Mouse (Mus musculus): ENCODE data around the gene Higd2a. TPM values are rescaled to one million over a fixed set of nuclear protein-coding genes. Genes with fewer than 3 reads are reported as not detected.
"Not testable (repeated sequence)": the region's sequence is repeated elsewhere in the genome, so short reads cannot be mapped to it uniquely, and the experiment has no call there.

The Higd2a gene
- polyA plus RNA-seq, 1 experiment from 2014 or later: 205 TPM

DNA sequence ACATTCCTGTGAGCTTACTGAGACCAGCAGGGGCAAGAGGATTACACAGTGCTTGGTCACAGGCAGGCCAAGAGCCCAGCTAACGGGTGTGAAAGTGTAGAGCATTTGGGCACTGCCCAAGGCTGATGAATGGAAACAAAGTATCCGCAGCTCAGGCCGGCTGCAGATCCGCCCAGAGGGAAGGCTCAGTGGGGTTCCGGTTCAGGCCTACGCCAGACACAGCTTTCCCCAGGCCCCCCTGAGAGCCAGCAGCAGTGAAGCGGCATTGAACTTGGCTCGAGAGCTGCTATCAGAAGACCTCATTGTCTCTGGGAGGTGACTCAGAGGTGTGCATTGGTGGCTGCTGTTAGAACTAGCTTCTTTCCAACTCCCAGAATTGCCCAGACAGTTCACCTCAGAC, 18.7 kb downstream of the Higd2a start:
- no peaks in the 10 kb centered on the region for H3K9me3 ChIP-seq (replicated peaks)

DNA sequence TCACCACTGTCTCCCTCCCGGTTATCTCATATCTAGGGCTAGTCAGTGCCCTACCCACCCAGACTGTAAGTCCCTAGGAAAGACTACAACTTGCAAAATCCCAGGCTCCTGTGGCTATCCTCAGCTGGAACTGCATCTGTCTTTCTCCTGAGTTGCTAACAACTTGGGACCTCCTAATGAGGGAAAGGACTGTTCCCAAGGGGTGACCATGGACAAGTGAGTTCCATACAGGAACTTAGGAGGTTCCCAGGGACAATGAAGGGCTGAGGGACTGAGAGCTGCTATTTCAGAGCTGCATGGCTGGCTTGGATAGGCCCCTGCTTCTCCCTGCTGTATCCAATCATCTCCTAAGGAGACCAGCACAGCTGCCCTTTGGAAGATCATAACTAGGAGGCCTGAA, 19.3 kb downstream of the Higd2a start:
- Histone ChIP-seq H3K27me3 (no peaks in the 10 kb centered on the region), H3K4me3 (replicated peaks) (no peak overlapping the region), H3K9me3 (replicated peaks) (no peaks in the 10 kb centered on the region), H3K27ac (no peak overlapping the region), H3K36me3 (no peaks in the 10 kb centered on the region), H3K4me2 (peak overlapping the region; percentile 24; the same call in 1 of the 2 replicates), H3K4me1 (peaks cover 26% of the 10 kb centered on the region), H3K9ac (no peak overlapping the region)
- WGBS: 41% methylated on average over 1 of the region's 1 CpGs
- ATAC-seq (replicated peaks; ENCODE audit: low FRiP score): no peak

More for the DNA sequence above, 18.7 kb downstream of the Higd2a start:
- no peak for ATAC-seq (replicated peaks; ENCODE audit: low FRiP score)
- H3K27ac ChIP-seq: no peak overlapping the region
- H3K36me3 ChIP-seq: no peaks in the 10 kb centered on the region
- no peaks in the 10 kb centered on the region for H3K27me3 ChIP-seq
- H3K4me1 ChIP-seq: peaks cover 26% of the 10 kb centered on the region
- H3K4me3 ChIP-seq (replicated peaks): no peak overlapping the region
- peak overlapping the region; percentile 24 for H3K4me2 ChIP-seq
- WGBS: 48% methylated on average over 8 of the region's 8 CpGs
- no peak overlapping the region for H3K9ac ChIP-seq

GRCm38 (mm10) chr13:54610613-54610971, 20.6 kb downstream of the Higd2a start:
- ATAC-seq (replicated peaks; ENCODE audit: low FRiP score): peak; percentile 27
- Histone ChIP-seq H3K4me1 (peaks cover 26% of the 10 kb centered on the region), H3K27me3 (no peaks in the 10 kb centered on the region), H3K9me3 (replicated peaks) (no peaks in the 10 kb centered on the region), H3K36me3 (no peaks in the 10 kb centered on the region), H3K9ac (peak overlapping the region; percentile 78), H3K4me3 (replicated peaks) (peak overlapping the region; percentile 79), H3K27ac (peak overlapping the region; percentile 84), H3K4me2 (peak overlapping the region; percentile 98)
- WGBS: 9% methylated on average over 13 of the region's 13 CpGs

DNA sequence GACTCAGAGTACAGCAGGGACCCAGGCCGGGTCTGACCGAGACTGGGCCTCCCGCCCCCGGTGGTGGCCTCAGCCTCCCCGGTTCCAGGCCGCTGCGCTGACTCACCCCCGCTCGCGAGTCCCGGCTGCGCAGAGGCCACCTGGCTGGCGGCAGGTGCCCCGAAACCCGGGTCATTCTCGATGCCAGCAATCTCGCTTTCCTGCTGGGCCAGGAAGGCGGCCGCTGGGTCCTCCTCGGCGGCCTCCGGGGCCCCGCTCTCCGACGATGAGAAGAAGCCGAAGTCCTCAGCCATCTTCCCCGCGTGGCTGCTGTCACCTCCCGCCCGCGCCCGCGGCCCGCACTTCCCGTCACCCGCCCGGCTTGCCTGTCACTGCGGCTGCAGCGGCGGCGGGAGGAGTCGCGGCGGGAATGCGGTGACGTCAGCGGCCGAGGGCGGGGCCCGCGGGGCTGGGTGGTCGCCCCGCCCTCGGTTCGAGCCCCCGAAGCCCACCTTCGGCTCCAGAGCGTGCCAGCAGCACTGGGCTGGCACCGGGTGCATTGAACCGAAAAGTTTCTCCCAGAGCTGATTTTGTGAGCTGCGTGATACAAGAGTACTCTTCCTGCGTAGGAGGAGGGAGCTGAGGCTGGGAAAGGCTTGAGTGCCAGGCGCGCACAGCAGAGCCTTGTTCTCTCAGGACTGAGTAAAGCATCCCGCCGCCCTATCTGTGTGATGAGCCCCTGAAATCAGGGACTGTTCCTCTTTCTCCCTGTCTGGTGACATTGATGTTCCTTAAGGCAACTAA, 21.2 kb downstream of the Higd2a start, which contains the start of gene Cltb:
TSS of gene Cltb (minus strand) at position 373 of the 783 bp plus-strand sequence.
- Histone ChIP-seq H3K36me3 (no peaks in the 10 kb centered on the region), H3K27ac (peak within 1 kb of the TSS; percentile 84), H3K4me2 (peak within 1 kb of the TSS; percentile 98), H3K9me3 (replicated peaks) (no peaks in the 10 kb centered on the region), H3K4me3 (replicated peaks) (peak within 1 kb of the TSS; percentile 79), H3K4me1 (peaks cover 26% of the 10 kb centered on the region), H3K27me3 (no peaks in the 10 kb centered on the region), H3K9ac (peak within 1 kb of the TSS; percentile 78)
- ATAC-seq (replicated peaks; ENCODE audit: low FRiP score): peak; percentile 73
- under 1% methylated on average over 66 of the region's 66 CpGs for WGBS

DNA sequence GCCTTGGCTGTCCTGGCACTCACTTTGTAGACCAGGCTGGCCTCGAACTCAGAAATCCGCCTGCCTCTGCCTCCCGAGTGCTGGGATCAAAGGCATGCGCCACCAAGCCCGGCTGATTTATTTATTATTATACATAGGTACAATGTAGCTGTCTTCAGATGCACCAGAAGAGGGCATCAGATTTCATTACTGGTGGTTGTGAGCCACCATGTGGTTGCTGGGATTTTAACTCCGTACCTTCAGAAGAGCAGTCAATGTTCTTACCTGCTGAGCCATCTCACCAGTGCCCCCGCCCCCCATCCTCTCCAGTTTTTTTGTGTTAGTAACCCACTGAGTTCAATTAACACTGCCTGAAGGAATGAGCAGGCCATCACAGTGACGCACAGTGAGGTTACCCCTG, 23.1 kb downstream of the Higd2a start:
- not testable (repeated sequence) for H3K4me2 ChIP-seq; H3K9ac ChIP-seq; ATAC-seq (replicated peaks; ENCODE audit: low FRiP score); H3K4me3 ChIP-seq (replicated peaks); H3K27me3 ChIP-seq; H3K36me3 ChIP-seq; H3K27ac ChIP-seq; H3K9me3 ChIP-seq (replicated peaks)
- H3K4me1 ChIP-seq: peaks cover 26% of the 10 kb centered on the region
- WGBS: 85% methylated on average over 8 of the region's 8 CpGs

- no peaks in the 10 kb centered on the region for H3K9me3 ChIP-seq (replicated peaks)
- ATAC-seq (replicated peaks; ENCODE audit: low FRiP score): no peak
Measured at GRCm38 (mm10) chr13:54616307-54616706, 26.3 kb downstream of the Higd2a start.

GRCm38 (mm10) chr13:54616998-54617397, 27.0 kb downstream of the Higd2a start:
- Histone ChIP-seq H3K9ac (no peak overlapping the region), H3K9me3 (replicated peaks) (no peaks in the 10 kb centered on the region), H3K27me3 (no peaks in the 10 kb centered on the region), H3K4me2 (no peak overlapping the region), H3K36me3 (no peaks in the 10 kb centered on the region), H3K4me3 (replicated peaks) (no peak overlapping the region), H3K27ac (no peak overlapping the region), H3K4me1 (0 out of 2 replicates have a peak, but pooled peaks cover 4% of the 10 kb centered on the region)
- ATAC-seq (replicated peaks; ENCODE audit: low FRiP score): no peak
- 60% methylated on average over 6 of the region's 6 CpGs for WGBS

More at GRCm38 (mm10) chr13:54616307-54616706, 26.3 kb downstream of the Higd2a start:
- Histone ChIP-seq H3K4me3 (replicated peaks) (no peak overlapping the region), H3K4me2 (no peak overlapping the region), H3K9ac (no peak overlapping the region), H3K4me1 (peaks cover 8% of the 10 kb centered on the region), H3K27ac (no peak overlapping the region), H3K36me3 (no peaks in the 10 kb centered on the region), H3K27me3 (no peaks in the 10 kb centered on the region)
- WGBS: 77% methylated on average over 8 of the region's 8 CpGs

GRCm38 (mm10) chr13:54621155-54621932, 31.3 kb downstream of the Higd2a start, which contains the start of gene Faf2:
Gene Faf2, plus strand, starts transcription at chr13:54621784.
- peak within 1 kb of the TSS; percentile 89 for H3K27ac ChIP-seq
- H3K4me1 ChIP-seq: peaks cover 20% of the 10 kb centered on the region
- WGBS: 11% methylated on average over 44 of the region's 44 CpGs
- H3K9ac ChIP-seq: peak within 1 kb of the TSS; percentile 97
- H3K4me3 ChIP-seq (replicated peaks): peak within 1 kb of the TSS; percentile 94
- no peaks in the 10 kb centered on the region for H3K9me3 ChIP-seq (replicated peaks)
- no peaks in the 10 kb centered on the region for H3K27me3 ChIP-seq
- ATAC-seq (replicated peaks; ENCODE audit: low FRiP score): peak; percentile 97
- H3K4me2 ChIP-seq: peak within 1 kb of the TSS; percentile 79
- H3K36me3 ChIP-seq: no peaks in the 10 kb centered on the region

DNA sequence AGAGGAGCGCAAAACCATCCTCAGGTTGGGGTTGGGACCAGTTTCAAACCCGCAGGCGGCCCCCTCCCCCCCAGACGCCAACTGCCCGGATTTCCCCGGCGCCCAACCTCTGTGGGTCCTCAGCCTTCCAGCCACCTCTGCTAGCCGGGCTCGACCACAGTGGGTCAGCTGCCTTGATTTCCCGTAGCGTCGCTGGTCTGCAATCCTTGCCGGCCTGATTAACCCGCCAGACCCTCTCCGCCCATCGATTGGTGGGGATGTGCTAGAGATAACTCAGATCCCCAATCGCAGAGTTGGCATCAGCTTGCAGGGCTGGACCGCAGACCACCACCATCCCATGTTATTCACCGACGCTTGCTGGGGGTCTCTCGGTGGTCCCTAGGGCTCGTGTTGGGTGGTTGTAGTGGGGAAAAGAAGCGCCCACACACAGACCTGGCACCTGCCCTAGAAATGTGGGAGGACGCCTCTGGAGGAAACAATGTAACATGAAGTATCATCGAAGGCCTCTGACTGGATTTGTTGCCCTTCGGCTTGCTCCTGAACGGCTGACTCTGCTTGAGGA, 32.0 kb downstream of the Higd2a start:
- WGBS: 1% methylated on average over 27 of the region's 27 CpGs
- H3K4me3 ChIP-seq (replicated peaks): peak overlapping the region; percentile 94
- peak overlapping the region; percentile 97 for H3K9ac ChIP-seq
- peak; percentile 65 for ATAC-seq (replicated peaks; ENCODE audit: low FRiP score)
- H3K36me3 ChIP-seq: no peaks in the 10 kb centered on the region
- peaks cover 20% of the 10 kb centered on the region for H3K4me1 ChIP-seq
- peak overlapping the region; percentile 79 for H3K4me2 ChIP-seq
- H3K27ac ChIP-seq: peak overlapping the region; percentile 89
- H3K9me3 ChIP-seq (replicated peaks): no peaks in the 10 kb centered on the region
- no peaks in the 10 kb centered on the region for H3K27me3 ChIP-seq

DNA sequence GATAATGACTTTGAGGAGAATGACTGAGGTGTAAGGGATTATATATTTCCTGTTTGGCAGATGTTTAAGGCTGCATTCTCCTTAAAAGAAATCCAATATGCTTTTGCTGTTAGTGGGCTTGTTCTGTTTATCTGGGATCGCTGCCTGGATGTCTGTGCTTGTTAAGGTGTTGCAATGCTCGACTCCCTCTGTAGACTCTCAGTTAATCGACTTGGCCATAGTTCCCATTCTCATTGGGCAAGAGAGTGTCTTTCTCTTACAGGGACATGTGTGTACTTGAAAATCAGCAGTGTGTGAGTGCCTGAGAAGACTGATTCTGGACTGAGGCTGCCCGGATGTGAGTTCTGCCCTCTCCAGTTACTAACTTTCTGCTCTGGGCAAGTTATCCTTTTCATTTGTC, 39.1 kb downstream of the Higd2a start:
- ATAC-seq (replicated peaks; ENCODE audit: low FRiP score): no peak
- 83% methylated on average over 4 of the region's 4 CpGs for WGBS
- peaks cover 4% of the 10 kb centered on the region; the same call in 1 of the 2 replicates for H3K4me1 ChIP-seq
- no peak overlapping the region for H3K9ac ChIP-seq
- no peaks in the 10 kb centered on the region for H3K27me3 ChIP-seq
- H3K9me3 ChIP-seq (replicated peaks): no peaks in the 10 kb centered on the region
- H3K4me3 ChIP-seq (replicated peaks): no peak overlapping the region
- no peak overlapping the region for H3K4me2 ChIP-seq
- H3K27ac ChIP-seq: no peak overlapping the region
- H3K36me3 ChIP-seq: peaks cover 31% of the 10 kb centered on the region

- Histone ChIP-seq H3K36me3 (peaks cover 61% of the 10 kb centered on the region), H3K4me2 (no peak overlapping the region), H3K9me3 (replicated peaks) (no peaks in the 10 kb centered on the region), H3K4me1 (no peaks in the 10 kb centered on the region), H3K4me3 (replicated peaks) (no peak overlapping the region), H3K27me3 (no peaks in the 10 kb centered on the region), H3K9ac (no peak overlapping the region), H3K27ac (no peak overlapping the region)
- 56% methylated on average over 3 of the region's 3 CpGs for WGBS
- no peak for ATAC-seq (replicated peaks; ENCODE audit: low FRiP score)
Measured at GRCm38 (mm10) chr13:54632731-54633277, 42.8 kb downstream of the Higd2a start.

Data from kidney, embryonic 15.5 days (tissue).